Mouse (Mus musculus): Measurements from ENCODE around the gene Zkscan2. TPM values are rescaled to one million over a fixed set of nuclear protein-coding genes. Genes with fewer than 3 reads are reported as not detected.

Gene Zkscan2
- polyA plus RNA-seq (2017; shearing (Covaris generic)) = 0.09 TPM

GRCm38 (mm10) chr7:123500239-123501219, at the start of gene Zkscan2:
Gene Zkscan2, minus strand, starts transcription at chr7:123500449.

GRCm38 (mm10) chr7:123462070-123462501, 38.2 kb downstream of the Zkscan2 start, which contains the start of gene Aqp8:
Gene Aqp8, plus strand, starts transcription at chr7:123462291.

Other genes starting within 250 kb of the Zkscan2 start
- 17.6 TPM for gene Lcmt1, start 130.7 kb downstream of the Zkscan2 start, polyA plus RNA-seq (2017; shearing (Covaris generic))
- gene Arhgap17, start 130.5 kb downstream of the Zkscan2 start, polyA plus RNA-seq (2017; shearing (Covaris generic)) = 39.7 TPM
- not detected for gene Aqp8, start 38.2 kb downstream of the Zkscan2 start, polyA plus RNA-seq (2017; shearing (Covaris generic))